Mouse (Mus musculus) CH12.LX (cell line): ENCODE measurements around the gene Ckap5. TPM values are rescaled to one million over a fixed set of nuclear protein-coding genes. Genes with fewer than 3 reads are reported as not detected.

Source experiments
- DNase-seq: peaks from one replicate; pipeline ENCODE4 v3.0.0-alpha.2; 2013; ENCODE audit errors: extremely low read depth
- H3K27ac ChIP-seq: 2 replicates; pipeline ENCODE4 v1.5.1; 2012; ENCODE audit warnings: low read depth, mild to moderate bottlenecking, control low read depth, moderate library complexity; ENCODE audit not compliant: insufficient read depth
- H3K27me3 ChIP-seq: replicated peaks from 2 replicates; pipeline ENCODE3; 2012; ENCODE audit warnings: inconsistent platforms
- H3K36me3 ChIP-seq, 2 experiments: replicated peaks in 1 of 2; 2 replicates each; pipeline versions ENCODE3 to v1.6.1; 2012; ENCODE audit warnings: inconsistent platforms in 1 of 2, low read length in 1 of 2, mild to moderate bottlenecking in 1 of 2, mixed read lengths in 1 of 2, moderate library complexity in 1 of 2; ENCODE audit not compliant: control insufficient read depth in 1 of 2, insufficient read depth in 1 of 2
- H3K4me1 ChIP-seq, 2 experiments: 2 replicates each; pipeline ENCODE4 v1.6.1; 2012; ENCODE audit warnings: inconsistent platforms in 1 of 2, moderate library complexity in 1 of 2; ENCODE audit not compliant: insufficient read depth in 2 of 2, control insufficient read depth in 1 of 2
- H3K4me2 ChIP-seq: 2 replicates; pipeline ENCODE4 v1.6.1; 2012; ENCODE audit warnings: low read depth, mild to moderate bottlenecking, control low read depth; ENCODE audit not compliant: poor library complexity, insufficient read depth, severe bottlenecking
- H3K4me3 ChIP-seq, 3 experiments: fragments of 150-350 bp in 1 of 3; sonication (generic) in 1 of 3; replicated peaks in 1 of 3; 2 replicates each; pipeline versions ENCODE3 to v1.5.1; 2011 to 2012; ENCODE audit warnings: low read depth in 2 of 3, low read length in 2 of 3, mild to moderate bottlenecking in 2 of 3, moderate library complexity in 2 of 3, control low read depth in 1 of 3, improper control_type of control experiment in 1 of 3, inconsistent platforms in 1 of 3, mixed read lengths in 1 of 3; ENCODE audit not compliant: poor library complexity in 1 of 3
- H3K79me2 ChIP-seq: replicated peaks from 2 replicates; pipeline ENCODE4 v1.6.1; 2012; ENCODE audit warnings: mild to moderate bottlenecking, moderate library complexity; ENCODE audit not compliant: control insufficient read depth, poor library complexity, insufficient read depth, severe bottlenecking; ENCODE audit errors: extremely low read depth
- H3K9ac ChIP-seq: 2 replicates; pipeline ENCODE4 v1.6.1; 2012; ENCODE audit warnings: low read depth, mild to moderate bottlenecking, control low read depth, moderate library complexity; ENCODE audit not compliant: insufficient read depth
- H3K9me3 ChIP-seq: replicated peaks from 2 replicates; pipeline ENCODE3; 2012; ENCODE audit warnings: low read length, inconsistent platforms, mixed read lengths
- CHD1 ChIP-seq: IDR thresholded peaks from 2 replicates; pipeline ENCODE4 v1.6.1; 2012; ENCODE audit warnings: low read depth, low read length, improper control_type of control experiment, inconsistent platforms
- CTCF ChIP-seq, 2 experiments: IDR thresholded peaks in 1 of 2; conservative IDR thresholded peaks in 1 of 2; 2 replicates each; pipeline ENCODE4 v1.5.1; 2011 to 2012; ENCODE audit warnings: low read depth in 2 of 2, low read length in 2 of 2, improper control_type of control experiment in 1 of 2, inconsistent platforms in 1 of 2, mild to moderate bottlenecking in 1 of 2, moderate library complexity in 1 of 2
- EP300 ChIP-seq: IDR thresholded peaks from 2 replicates; pipeline ENCODE4 v1.6.1; 2011; ENCODE audit warnings: low read length, improper control_type of control experiment
- HCFC1 ChIP-seq: IDR thresholded peaks from 2 replicates; pipeline ENCODE4 v1.6.1; 2012; ENCODE audit warnings: low read depth, mild to moderate bottlenecking, inconsistent platforms, low read length, improper control_type of control experiment
- IRF4 ChIP-seq: IDR thresholded peaks from 2 replicates; pipeline ENCODE4 v1.6.1; 2014; ENCODE audit warnings: low read depth, mild to moderate bottlenecking, inconsistent platforms, low read length, improper control_type of control experiment
- JUND ChIP-seq: conservative IDR thresholded peaks from 2 replicates; pipeline ENCODE4 v1.6.1; 2011; ENCODE audit warnings: low read depth, low read length, improper control_type of control experiment
- MAFK ChIP-seq: IDR thresholded peaks from 2 replicates; pipeline ENCODE4 v1.6.1; 2011; ENCODE audit warnings: low read length, improper control_type of control experiment; ENCODE audit not compliant: insufficient replicate concordance
- MYC ChIP-seq: IDR thresholded peaks from 2 replicates; pipeline ENCODE4 v1.6.1; 2011; ENCODE audit warnings: low read depth, mild to moderate bottlenecking, improper control_type of control experiment, low read length
- NELFE ChIP-seq: IDR thresholded peaks from 2 replicates; pipeline ENCODE4 v1.6.1; 2011; ENCODE audit warnings: low read depth, low read length, improper control_type of control experiment
- PAX5 ChIP-seq: IDR thresholded peaks from 2 replicates; pipeline ENCODE4 v1.6.1; 2012; ENCODE audit warnings: low read length, inconsistent platforms, mixed read lengths
- POLR2A ChIP-seq: IDR thresholded peaks from 2 replicates; pipeline ENCODE4 v1.6.1; 2011; ENCODE audit warnings: low read depth, mild to moderate bottlenecking, improper control_type of control experiment, low read length
- RCOR1 ChIP-seq: conservative IDR thresholded peaks from 2 replicates; pipeline ENCODE4 v1.6.1; 2012; ENCODE audit warnings: low read depth, mild to moderate bottlenecking, inconsistent platforms, low read length, improper control_type of control experiment
- SIN3A ChIP-seq: IDR thresholded peaks from 2 replicates; pipeline ENCODE4 v1.6.1; 2012; ENCODE audit warnings: low read length, improper control_type of control experiment, inconsistent platforms
- SMC3 ChIP-seq: IDR thresholded peaks from 2 replicates; pipeline ENCODE4 v1.6.1; 2011; ENCODE audit warnings: low read depth, low read length, improper control_type of control experiment
- TCF12 ChIP-seq: IDR thresholded peaks from 2 replicates; pipeline ENCODE4 v1.6.1; 2014; ENCODE audit warnings: low read depth, mild to moderate bottlenecking, inconsistent platforms, low read length, improper control_type of control experiment
- USF1 ChIP-seq: IDR thresholded peaks from 2 replicates; pipeline ENCODE4 v1.6.1; 2014; ENCODE audit warnings: low read depth, mild to moderate bottlenecking, inconsistent platforms, low read length, improper control_type of control experiment
- ZC3H11A ChIP-seq: IDR thresholded peaks from 2 replicates; pipeline ENCODE4 v1.6.1; 2012; ENCODE audit warnings: low read depth, mild to moderate bottlenecking, inconsistent platforms, low read length, improper control_type of control experiment
- ZNF384 ChIP-seq: IDR thresholded peaks from 2 replicates; pipeline ENCODE4 v1.6.1; 2012; ENCODE audit warnings: low read depth, low read length, improper control_type of control experiment, inconsistent platforms
- dilution Hi-C: fragments of 300-500 bp; cut with MboI; formaldehyde crosslinking; loops from 2 replicates; pipeline ENCODE4 v1.14.3; 2020; ENCODE audit warnings: low sequenced_read_pairs; ENCODE audit not compliant: extremely low pct_unique_long_range_greater_than_20kb, extremely low pct_ligation_motif_present
- in situ Hi-C: fragments of 300-500 bp; cut with MboI; formaldehyde crosslinking; loops from 3 replicates; pipeline ENCODE4 v1.14.3; 2019; ENCODE audit warnings: low sequenced_read_pairs, low pct_ligation_motif_present, low pct_unique_long_range_greater_than_20kb, mixed read lengths
- polyA plus RNA-seq: library from polyadenylated mRNA; unstranded; fragments of >175 nt; gene quantifications from 2 replicates; pipeline ENCODE4 v1.2.1, GENCODE M21; 2012; ENCODE audit warnings: low read depth; ENCODE audit not compliant: insufficient read length
- total RNA-seq, 2 experiments: library from RNA; depleted of rRNA; stranded (reverse); fragments of 300-350 nt in 1 of 2; fragments of >200 nt in 1 of 2; gene quantifications; 2 replicates each; pipeline ENCODE4 v1.2.3; 2012 to 2014

Ckap5 gene
- total and polyA plus RNA-seq, 3 experiments, result 51.5 to 53.0 (median 52.3) TPM

GRCm38 (mm10) chr2:91493981-91494380 is 32.6 kb upstream of the Ckap5 start:
- Histone ChIP-seq H3K9ac (no peak overlapping the region), H3K79me2 (no peaks in the 10 kb centered on the region), H3K4me2 (no peak overlapping the region), H3K27ac (no peak overlapping the region), H3K36me3 (peaks cover 37 to 39% of the 10 kb centered on the region in 2 experiments), H3K9me3 (no peaks in the 10 kb centered on the region), H3K4me1 (peaks cover 0 to 8% of the 10 kb centered on the region in 2 experiments; a peak in 2 of 4 replicates), H3K4me3 (no peak overlapping the region), H3K27me3 (no peaks in the 10 kb centered on the region)
- in situ Hi-C loops (no loop called here), dilution Hi-C loops (no loop called here)
- TF ChIP-seq TCF12 (no peak), PAX5 (no peak), SIN3A (no peak), SMC3 (no peak), ZNF384 (no peak), JUND (no peak), RCOR1 (no peak), USF1 (no peak), MAFK (no peak), POLR2A (no peak), ZC3H11A (no peak), CHD1 (no peak), IRF4 (no peak), HCFC1 (no peak), CTCF (conservative IDR thresholded peaks at IDR 0.05 in 1 of 2, IDR thresholded peaks at IDR 0.05 in 1 of 2; ENCODE audit: low read depth in 2 of 2, low read length in 2 of 2) (no peak), EP300 (no peak), NELFE (no peak)
- DNase-seq, result no peak

DNA sequence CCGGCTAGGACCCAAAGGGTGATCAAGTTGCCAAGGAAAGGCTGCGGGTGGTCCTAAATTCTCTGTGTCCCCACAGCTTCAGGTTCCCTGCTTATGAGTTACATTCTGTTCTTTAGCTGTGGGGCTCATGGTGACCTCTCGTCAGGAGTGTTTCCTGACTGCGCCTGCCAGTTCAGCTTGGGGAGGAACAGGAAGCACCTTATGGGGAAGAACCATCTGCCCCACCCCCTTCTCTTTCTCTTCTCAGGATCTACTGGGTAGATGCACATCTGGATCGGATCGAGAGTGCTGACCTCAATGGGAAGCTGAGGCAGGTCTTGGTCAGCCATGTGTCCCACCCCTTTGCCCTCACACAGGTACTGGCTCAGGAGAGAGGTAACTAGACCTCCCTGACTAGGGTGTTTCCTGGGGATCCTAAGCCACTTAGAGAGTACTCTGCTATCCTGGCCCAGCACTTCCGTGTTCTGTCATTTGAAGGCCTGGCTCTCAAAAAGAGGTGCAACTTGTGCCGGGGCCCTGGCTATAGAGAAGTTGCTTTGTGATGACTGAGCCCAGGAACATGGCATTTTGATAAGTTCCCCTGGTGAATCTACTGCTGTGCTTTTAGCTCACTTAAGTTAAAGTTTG is 28.4 kb upstream of the Ckap5 start:
- in situ Hi-C loops, result no loop called here
- no peak for TF ChIP-seq HCFC1
- no peak for TF ChIP-seq CHD1
- no peak for TF ChIP-seq MYC
- TF ChIP-seq, all 38 proteins: peak for 0
- Histone ChIP-seq H3K79me2 (no peaks in the 10 kb centered on the region), H3K9ac (no peak overlapping the region), H3K4me1 (peaks cover 0 to 8% of the 10 kb centered on the region in 2 experiments; a peak in 2 of 4 replicates), H3K4me2 (no peak overlapping the region), H3K4me3 (no peak overlapping the region), H3K9me3 (no peaks in the 10 kb centered on the region), H3K36me3 (peaks cover 21 to 28% of the 10 kb centered on the region in 2 experiments), H3K27me3 (no peaks in the 10 kb centered on the region), H3K27ac (no peak overlapping the region)
- dilution Hi-C loops, result no loop called here
- no peak for DNase-seq
